ENCODE assay signal across 17 mouse cellular contexts in the genomic region with DNA sequence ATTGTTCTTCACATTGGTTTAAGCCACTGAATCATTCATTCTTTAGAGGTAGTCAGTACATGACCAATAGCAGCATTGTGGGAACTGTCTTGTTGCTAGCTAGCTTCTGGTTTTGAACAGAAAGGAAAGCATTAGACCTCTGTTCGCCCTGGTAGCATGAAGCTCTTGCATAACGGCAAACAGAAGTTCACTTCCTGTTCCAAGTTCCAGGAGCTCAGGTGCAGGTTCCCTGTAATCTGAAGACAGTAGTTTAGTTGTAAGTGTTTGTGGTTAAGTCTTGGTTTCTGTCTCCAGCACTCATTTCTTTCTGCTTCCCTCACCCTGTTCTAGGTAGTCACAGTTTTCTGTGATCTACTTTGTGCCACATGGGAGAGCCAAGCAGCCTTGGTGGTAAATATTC.
DNase-seq lines count a peak whose midpoint lies in the region; ATAC-seq lines count a peak whose summit lies in the region.
"Had no signal": no experiment of that assay in that cellular context is flagged by ENCODE, and none has a peak within 500 bp of the region (broad histone marks: within the 10 kb centered on the region; RNA-seq: fewer than 3 reads in every experiment).

No protein-coding gene starts in this region.

- no peaks in the 10 kb centered on the region for H3K4me1 ChIP-seq in hindbrain, embryonic 12.5 days
- H3K4me1 ChIP-seq: embryonic facial prominence, embryonic 12.5 days; heart, embryonic 12.5 days had no signal

- no peaks in the 10 kb centered on the region for H3K27me3 ChIP-seq in hindbrain, embryonic 12.5 days
- H3K27me3 ChIP-seq: embryonic facial prominence, embryonic 12.5 days; heart, embryonic 12.5 days; Patski had no signal

- H3K27ac ChIP-seq in hindbrain, embryonic 12.5 days = no peak overlapping the region
- H3K27ac ChIP-seq: embryonic facial prominence, embryonic 12.5 days; hindbrain, embryonic 14.5 days had no signal

- H3K4me2 ChIP-seq in hindbrain, embryonic 12.5 days (replicated peaks) = no peak overlapping the region
- H3K4me2 ChIP-seq: embryonic facial prominence, embryonic 12.5 days; heart, embryonic 12.5 days; hindbrain, embryonic 14.5 days had no signal

- H3K9me3 ChIP-seq in hindbrain, embryonic 12.5 days (replicated peaks) = no peaks in the 10 kb centered on the region
- H3K9me3 ChIP-seq: embryonic facial prominence, embryonic 12.5 days; heart, embryonic 12.5 days had no signal

- WGBS in hindbrain, embryonic 12.5 days = 88% methylated on average over 2 of the region's 2 CpGs

- no peak overlapping the region for H3K4me3 ChIP-seq in hindbrain, embryonic 12.5 days
- H3K4me3 ChIP-seq: embryonic facial prominence, embryonic 12.5 days; heart, embryonic 12.5 days had no signal

- H3K9ac ChIP-seq in hindbrain, embryonic 12.5 days = no peak overlapping the region
- H3K9ac ChIP-seq: embryonic facial prominence, embryonic 12.5 days; heart, embryonic 12.5 days; hindbrain, embryonic 14.5 days had no signal

- ATAC-seq in CD4-positive, CD25-positive, alpha-beta regulatory T cell, adult 4 months = peak; percentile 41
- peak; percentile 32 for ATAC-seq in activated CD4-positive, CD25-positive, alpha-beta regulatory T cell, adult 4 months
- ATAC-seq in inflammation-experienced regulatory T-cells, adult 6 months = peak; percentile 28
- no peak for ATAC-seq in hindbrain, embryonic 12.5 days (ENCODE audit: low FRiP score)
- ATAC-seq: forebrain, embryonic 16.5 days; intestine, embryonic 16.5 days; Patski had no signal

- no peak for DNase-seq in heart, postnatal 4 days
- DNase-seq in frontal cortex, postnatal 14 days (ENCODE audit: low spot score in 2 of 2) = no peak
- DNase-seq: adrenal gland, adult 8-10 months; adrenal gland, postnatal 36 days; cerebellum, adult 2 months; cerebellum, postnatal 14 days; gastrocnemius, postnatal 14 days had no signal

- no peaks in the 10 kb centered on the region for H3K36me3 ChIP-seq in hindbrain, embryonic 12.5 days
- H3K36me3 ChIP-seq: embryonic facial prominence, embryonic 12.5 days; heart, embryonic 12.5 days had no signal
